Mouse (Mus musculus): ENCODE measurements around the gene Fhad1. TPM values are rescaled to one million over a fixed set of nuclear protein-coding genes. Genes with fewer than 3 reads are reported as not detected.

Gene Fhad1
- 1.1 and 1.3 TPM in 2 replicates for polyA plus RNA-seq (2012; rRNA removed)

DNA sequence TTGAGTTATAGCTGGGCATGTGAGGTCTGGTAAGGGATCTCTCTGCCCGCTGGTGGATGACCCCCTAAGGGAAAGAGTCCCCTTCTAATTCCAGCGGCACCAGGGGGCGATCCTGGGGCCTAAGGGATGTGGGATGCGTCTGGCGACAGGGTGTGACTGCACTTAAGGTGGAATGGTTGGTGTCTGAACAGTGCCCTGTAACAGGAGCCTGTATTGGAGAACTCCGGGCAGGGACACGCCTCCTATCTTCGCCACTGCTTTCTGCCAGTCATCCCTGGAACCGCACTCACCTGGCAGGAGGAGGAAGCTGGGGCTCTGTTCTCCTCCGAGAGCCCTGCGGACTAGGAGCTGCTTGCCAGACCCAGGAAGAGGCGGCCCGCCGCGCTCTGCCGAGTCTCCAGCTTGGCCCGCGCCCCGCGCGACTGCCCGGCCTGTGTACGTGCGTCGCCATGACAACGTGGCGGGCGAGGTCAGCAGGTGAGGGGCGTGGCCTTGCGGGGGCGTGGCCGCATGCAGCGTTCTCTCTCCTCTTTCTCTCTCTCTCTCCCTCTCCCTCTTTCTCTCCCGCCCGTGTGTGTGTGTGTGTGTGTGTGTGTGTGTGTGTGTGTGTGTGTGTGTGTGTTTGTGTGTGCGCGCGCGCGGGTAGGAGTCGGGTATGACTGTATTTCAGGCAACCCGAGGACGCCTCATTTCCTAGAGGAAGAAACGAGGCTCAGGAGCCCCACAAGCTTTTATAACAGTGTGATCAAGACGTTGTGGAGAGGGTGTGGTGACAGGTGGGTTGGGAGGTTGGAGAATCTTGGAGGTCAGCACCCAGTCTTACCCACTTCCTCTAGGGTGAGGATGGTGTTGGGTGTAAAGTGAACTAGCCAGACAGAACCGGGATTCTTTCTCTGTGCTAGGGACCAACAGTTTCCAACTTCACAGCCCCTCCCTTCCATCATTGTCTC is at the start of gene Fhad1:
TSS of gene Fhad1 (minus strand) at position 424 of the 950 bp plus-strand sequence.

DNA sequence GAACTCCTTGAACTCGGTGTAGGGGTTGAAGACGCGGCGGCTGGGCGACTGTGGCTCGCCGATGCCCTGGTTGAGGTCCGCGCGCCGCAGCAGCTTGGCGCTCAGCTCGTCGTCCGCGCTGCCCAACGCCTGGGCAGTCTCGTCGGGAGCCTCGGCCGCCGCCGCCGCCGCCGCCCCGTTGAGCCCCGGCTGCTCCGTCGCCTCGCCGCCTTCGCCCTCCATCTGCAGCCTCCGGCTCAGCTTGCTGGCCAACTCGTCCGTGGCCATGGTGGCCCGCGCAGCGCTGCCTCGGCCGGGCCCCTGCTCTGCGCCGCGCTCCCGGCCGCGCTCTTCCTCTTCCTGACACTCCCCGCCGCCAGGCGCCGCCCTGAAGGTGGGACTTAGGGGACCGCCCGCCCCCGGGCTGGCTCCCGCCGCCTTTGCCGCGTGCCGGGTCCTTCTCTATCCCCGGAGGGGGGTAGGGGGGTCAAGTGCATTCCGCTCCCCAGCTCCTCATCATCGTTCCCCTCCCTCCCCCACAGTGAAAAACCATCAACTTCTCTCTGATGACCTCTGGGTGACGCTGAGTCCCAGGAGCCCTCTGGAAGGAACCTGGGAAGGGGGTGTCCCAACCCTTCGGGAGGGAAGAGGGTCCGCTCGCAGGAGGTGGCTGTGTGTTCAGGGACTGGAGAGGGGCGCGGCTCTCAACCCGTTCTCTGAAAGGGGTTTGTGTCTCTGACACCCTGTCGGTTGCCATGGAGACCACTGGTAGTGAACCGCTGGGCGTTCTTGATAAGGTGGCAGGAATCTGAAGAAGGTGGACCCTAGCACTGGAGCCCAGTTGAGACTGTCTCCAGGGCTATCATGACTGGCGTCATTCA is 140.1 kb downstream of the Fhad1 start, which contains the start of gene Efhd2:
TSS of gene Efhd2 (minus strand) at position 320 of the 860 bp plus-strand sequence.

DNA sequence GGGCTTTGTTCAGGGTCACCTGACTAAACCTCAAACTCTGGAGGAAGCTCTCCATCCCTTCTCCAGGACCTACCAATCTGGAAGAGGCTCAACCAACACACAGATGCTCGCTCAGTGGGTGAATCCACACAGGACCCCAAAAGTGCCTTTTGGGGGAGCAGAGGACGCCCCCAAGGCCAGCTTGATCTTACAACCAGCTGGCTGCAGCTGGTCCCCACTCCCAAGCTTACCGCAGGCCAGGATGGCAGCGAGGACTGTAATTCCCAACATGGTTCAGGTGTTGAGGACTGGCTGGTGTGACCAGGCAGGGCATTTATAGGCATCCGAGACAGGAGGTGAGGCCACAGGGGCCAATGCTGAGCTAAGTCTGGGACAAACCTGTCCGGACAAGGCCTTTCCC is 168.9 kb downstream of the Fhad1 start, which contains the start of gene Ctrc:
TSS of gene Ctrc (minus strand) at position 361 of the 400 bp plus-strand sequence.

Other genes with a start within 250 kb of the Fhad1 start
- gene Dnajc16, start 224.2 kb downstream of the Fhad1 start, polyA plus RNA-seq (2012; rRNA removed): 3.0 and 3.6 TPM in 2 replicates
- 7.8 and 8.2 TPM in 2 replicates for gene Casp9, start 221.5 kb downstream of the Fhad1 start, polyA plus RNA-seq (2012; rRNA removed)
- gene Cela2a, start 188.9 kb downstream of the Fhad1 start, polyA plus RNA-seq (2012; rRNA removed): 0.05 and 8.8 TPM in 2 replicates
- not detected in 2 replicates for gene Ctrc, start 168.7 kb downstream of the Fhad1 start, polyA plus RNA-seq (2012; rRNA removed)
- 24.2 and 26.8 TPM in 2 replicates for gene Efhd2, start 140.2 kb downstream of the Fhad1 start, polyA plus RNA-seq (2012; rRNA removed)
- 11.4 and 12.1 TPM in 2 replicates for gene Tmem51, start 69.2 kb upstream of the Fhad1 start, polyA plus RNA-seq (2012; rRNA removed)
- gene Kazn, start 224.3 kb upstream of the Fhad1 start, polyA plus RNA-seq (2012; rRNA removed): 0.71 and 0.93 TPM in 2 replicates